Mouse (Mus musculus) spleen, embryonic (tissue): ENCODE results near the gene Slc2a10.

ENCODE experiments used
- CTCF ChIA-PET: fragments of 350-600 bp; sonication (Branson Sonifier 250); formaldehyde crosslinking; loops from one replicate; lab custom pipeline; 2022; lab: Charles Lee

The Slc2a10 gene

DNA sequence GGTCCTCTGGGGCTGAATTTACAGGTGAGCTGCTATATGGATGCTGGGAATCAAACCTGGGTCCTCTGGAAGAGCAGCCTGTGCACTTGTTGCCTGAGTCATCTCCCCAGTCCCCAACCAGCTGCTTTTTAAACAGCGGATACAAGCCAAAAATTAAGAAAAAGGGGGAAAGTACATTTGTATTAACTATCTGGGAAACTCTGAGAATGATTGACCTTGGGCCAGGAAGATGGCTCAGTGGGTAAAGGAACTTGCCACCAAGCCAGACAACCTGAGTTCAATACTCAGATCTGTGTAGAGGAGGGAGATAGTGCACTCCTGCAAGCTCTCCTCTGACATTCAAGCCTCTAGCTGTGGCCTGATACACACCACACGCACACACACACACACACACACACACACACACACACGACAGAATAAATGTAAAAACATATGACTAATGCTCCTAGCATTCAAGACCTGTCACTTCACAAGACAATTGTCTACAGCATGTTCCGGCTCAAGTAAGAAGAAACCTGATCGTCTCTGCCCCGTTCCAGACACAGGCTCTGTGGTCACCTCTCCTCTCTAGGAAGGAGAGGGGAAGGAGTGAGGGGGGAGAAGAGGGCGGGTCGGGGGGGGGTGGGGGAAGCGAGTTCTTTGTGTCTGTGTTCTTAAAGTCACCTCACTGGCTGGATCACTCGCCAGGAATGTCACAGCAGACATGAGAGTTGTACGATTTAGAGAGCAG lies 56.1 kb downstream of the Slc2a10 start:
- CTCF ChIA-PET = no interaction called here

DNA sequence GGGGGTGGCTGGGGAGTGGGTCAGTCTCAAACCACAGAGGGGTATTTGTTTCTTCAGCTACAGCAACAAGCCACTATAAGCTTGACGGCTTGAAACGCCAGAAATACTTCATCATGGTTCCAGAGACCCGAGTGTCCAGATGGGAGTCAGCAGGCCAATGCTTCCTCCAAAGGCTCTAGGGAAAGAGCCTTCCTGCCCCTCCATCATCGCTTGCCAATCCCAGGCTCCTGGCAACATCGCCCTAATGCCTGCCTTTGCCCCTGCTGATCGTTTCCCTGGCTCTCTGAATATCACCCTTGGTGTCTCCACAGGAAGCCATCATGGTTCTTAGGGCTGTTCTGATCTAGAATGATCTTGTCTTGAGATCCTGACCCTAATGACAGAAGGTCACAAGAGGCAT lies 58.3 kb downstream of the Slc2a10 start:
- CTCF ChIA-PET = no interaction called here

DNA sequence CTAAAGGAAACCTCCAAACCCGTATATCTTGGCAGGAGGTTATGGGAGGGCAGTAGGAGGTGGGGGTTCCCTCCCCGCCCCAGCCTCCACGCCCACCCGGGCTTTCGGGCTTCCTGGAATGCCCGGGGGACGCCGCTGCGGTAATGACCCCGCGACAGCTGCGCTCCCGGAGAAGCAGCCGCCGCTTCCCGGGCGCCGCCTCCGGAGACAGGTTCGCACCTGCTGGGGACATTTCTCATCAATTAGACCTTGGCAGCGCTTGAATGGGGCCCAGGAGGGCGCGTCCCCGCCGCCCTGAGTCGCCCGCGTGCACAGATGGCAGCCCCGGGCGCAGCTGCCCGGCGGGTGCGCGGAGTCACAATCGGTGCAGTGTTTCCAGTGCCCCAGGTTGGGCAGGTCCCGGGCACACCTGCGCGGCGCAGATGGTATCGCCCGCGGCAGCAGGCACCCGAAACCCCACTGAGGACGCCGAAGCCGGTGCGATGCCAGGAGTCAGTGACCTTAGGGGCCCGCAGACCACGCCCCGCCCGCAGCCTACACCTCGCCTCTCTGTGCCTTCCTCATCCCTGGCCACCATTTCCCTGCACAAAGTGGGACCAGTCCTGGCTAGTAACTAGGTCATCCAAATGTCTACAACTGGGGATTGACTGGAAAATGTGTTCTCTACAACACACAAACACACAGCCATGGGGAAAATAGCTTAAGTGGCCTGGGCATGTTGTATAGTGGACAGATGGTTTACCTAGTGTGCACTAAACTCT lies 59.9 kb downstream of the Slc2a10 start:
- CTCF ChIA-PET = no interaction called here

DNA sequence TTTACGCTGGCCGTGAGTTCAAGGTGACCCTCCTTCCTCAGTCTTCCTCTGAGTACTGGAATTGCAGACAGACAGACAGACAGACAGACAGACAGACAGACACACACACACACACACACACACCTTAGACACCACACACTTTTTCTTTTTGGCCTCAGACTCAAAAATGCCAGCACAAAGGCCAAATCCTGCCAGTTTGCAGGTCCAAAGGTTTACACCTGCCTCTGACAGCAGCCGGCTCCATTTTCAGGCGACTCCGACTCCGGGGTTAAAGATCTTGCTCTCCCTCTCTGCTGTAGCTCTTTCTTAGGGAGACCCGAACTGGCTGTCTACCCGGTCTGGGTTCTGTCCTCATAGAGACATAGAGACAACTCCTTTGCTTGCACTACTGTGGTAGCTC lies 60.5 kb downstream of the Slc2a10 start:
- CTCF ChIA-PET = no interaction called here

DNA sequence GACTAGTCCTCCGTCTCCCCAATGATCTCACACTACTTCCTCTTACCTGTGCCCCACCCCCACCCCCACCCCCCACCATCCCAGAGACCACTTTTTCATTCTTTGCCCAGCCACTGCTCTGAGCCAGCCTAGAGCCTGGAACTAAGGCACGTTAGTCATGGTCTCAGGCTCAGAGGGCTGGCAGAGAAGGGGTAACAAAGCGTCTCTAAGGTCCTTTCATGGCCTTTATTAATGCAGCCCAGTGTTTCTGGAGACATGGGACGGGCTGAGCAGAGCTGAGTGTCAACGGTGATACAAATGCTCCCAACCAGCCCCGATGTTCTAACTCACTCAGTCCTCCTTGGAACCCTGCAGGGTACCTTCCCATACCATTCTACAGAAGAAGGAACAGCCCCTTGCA lies 61.0 kb downstream of the Slc2a10 start:
- CTCF ChIA-PET = interaction anchor here (0.7 kb wide), 1 partner anchor 175 kb away, joined by 3 read pairs; no protein-coding TSS in a partner anchor

DNA sequence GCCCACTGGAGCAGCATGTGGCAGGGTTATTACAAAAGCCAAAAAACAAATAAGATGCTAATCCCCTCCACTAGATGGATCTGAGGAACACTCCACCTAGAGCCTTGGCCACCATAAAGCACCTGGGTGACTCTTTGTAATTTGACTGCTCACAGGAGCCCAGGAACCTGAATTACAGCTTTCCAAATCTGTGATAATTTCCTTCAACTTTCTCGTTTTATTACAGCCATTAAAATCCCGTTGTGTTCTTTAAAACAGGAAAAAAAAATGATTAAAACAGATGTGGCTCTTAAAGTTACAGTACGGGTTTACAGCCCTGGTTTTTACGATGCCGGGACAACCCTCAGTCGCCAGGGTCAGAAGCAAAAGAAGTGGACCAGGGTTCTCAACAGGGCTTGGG lies 63.3 kb downstream of the Slc2a10 start:
- CTCF ChIA-PET = no interaction called here

DNA sequence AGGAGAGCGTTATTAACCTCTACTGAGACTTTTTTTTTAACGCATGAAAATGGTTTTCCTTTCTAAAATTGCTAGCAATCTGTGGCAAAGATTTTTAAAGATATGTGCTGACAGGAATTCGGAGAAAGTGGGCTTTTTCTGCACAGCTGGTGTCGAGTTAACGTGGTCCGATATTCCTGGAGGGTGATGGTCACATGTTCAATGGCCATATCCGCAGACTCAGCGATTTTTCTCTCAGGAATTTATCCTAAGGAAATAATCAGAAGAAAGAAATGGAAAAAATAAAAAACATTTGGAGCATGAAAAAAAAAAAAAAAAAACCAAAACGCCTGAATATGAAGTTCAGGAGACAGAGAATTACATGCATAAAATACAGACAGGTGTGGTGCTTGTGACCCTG lies 64.2 kb downstream of the Slc2a10 start:
- CTCF ChIA-PET = no interaction called here

DNA sequence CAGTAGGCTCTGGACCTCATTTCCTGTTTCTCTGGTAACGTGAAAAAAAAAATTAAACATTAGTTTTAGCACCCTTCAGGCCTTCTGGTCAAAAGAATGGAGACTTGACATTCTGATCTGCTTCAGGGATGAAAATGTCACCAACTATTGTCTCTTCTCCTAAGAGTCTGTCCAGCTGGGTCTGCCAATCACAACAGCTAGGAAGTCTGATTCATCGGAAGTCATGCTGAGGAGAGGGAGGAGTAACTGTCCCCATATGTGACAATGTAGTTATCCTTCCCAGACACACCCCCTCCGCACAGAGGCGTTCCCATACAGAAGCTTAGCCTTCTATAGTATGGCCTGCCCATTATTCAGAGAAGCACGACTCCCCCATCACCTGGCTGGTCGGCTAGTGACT lies 65.3 kb downstream of the Slc2a10 start:
- CTCF ChIA-PET = no interaction called here
